Mouse (Mus musculus) retina, postnatal 7 days (tissue): ENCODE results near the gene Olfr49.
"Not testable (repeated sequence)": the region's sequence is repeated elsewhere in the genome, so short reads cannot be mapped to it uniquely, and the experiment has no call there.

Experiments used
- DNase-seq: peaks from one replicate; pipeline ENCODE4 v3.0.0-alpha.2; 2012; ENCODE audit warnings: low read depth, low spot score

The Olfr49 gene

GRCm38 (mm10) chr14:54231176-54231956 lies 53.4 kb downstream of the Olfr49 start:
- no peak for DNase-seq

GRCm38 (mm10) chr14:54230638-54231150 lies 54.0 kb downstream of the Olfr49 start:
- no peak for DNase-seq

DNA sequence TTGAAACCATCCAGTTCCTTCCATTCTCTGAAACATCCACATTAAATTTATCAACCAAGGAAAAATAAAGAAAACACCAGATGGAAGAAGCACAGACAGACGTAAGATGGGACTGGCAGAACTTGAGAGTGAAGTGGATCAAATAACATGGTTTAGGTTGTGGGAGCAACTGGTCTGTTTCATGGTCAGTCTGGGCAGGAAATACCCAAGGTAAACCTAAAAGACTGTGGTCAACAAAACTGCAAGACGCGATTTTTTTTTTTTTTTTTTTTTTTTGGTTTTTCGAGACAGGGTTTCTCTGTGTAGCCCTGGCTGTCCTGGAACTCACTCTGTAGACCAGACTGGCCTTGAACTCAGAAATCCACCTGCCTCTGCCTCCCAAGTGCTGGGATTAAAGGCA lies 54.9 kb downstream of the Olfr49 start:
- not testable (repeated sequence) for DNase-seq

GRCm38 (mm10) chr14:54228933-54229713 lies 55.6 kb downstream of the Olfr49 start:
- DNase-seq, result no peak

DNA sequence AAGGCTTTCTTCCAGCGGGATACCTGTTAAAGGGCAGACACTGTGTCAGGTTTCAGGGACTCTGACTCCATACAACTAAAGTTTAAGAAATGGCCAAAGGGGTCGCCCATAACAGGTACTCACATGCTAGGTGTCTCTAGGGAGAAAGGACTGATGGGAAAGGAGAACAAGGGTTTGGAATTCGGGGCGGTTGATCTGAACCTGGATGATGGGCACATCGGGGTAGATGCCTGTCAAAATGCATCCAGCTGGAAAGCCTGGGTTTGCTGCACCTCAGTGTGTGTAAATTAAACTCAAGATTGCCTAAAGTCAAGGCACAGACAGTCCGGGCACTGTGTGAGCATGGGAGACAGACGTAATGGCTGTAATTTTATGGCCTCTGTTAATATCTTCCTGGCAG lies 56.2 kb downstream of the Olfr49 start:
- DNase-seq, result no peak
